Mouse (Mus musculus) embryonic stem cell, embryonic (primary cell): ENCODE data around the gene Cycs.

ENCODE experiments used
- CTCF ChIA-PET, 4 experiments: fragments of 300-600 bp in 2 of 4; fragments of 350-600 bp in 2 of 4; sonication (Branson Sonifier 250); formaldehyde crosslinking; loops; one replicate each; lab custom pipeline; 2022; ENCODE audit warnings: inconsistent platforms in 2 of 4; lab: Charles Lee
- POLR2A ChIA-PET, 4 experiments: fragments of 300-600 bp in 2 of 4; fragments of 350-600 bp in 2 of 4; sonication (Branson Sonifier 250); formaldehyde crosslinking; loops; one replicate each; lab custom pipeline; 2022; ENCODE audit warnings: antibody characterized with exemption in 4 of 4, inconsistent platforms in 1 of 4; lab: Charles Lee

Cycs gene

DNA sequence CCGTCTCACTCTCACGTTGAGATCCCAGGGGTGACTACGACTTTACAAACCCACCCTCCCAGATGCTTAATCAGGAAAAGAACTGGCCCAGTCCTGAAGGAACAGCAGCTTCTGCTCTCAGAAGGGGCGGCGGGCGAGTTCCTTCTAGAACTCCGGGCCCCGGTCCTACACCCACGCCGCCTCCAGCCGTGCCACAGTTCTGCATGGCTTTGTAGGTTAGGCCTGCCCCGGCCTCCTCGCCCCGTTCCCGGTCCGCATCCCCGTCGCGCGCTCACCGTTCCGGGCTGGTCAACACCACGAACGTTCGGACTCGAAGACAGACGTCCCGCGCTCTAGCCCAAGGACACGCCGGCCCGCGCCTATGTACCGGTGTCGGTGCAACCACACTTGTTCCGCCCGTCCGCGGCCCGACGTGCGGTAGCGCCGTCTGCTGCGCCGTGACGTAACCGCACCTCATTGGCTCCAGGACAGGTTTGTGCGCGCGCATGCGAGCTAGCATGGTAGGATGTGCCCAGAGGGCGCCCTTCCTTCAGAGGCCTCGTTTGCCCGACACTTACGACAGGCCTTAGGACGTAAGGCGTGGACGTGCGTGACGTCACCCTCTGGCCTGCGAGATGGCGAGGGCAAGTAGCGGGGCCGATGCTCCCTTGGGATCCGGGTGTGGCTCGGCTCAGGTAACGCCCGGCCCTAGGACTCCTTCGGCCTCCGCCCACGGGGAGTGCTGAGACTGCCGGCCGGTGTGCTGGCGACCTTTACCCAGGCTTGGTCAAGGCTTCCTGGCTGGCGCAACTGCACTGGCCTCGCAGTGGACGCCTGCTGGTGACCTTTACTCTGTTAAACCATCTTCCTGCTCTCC lies at the start of gene Cycs:
Cycs (minus strand) TSS at position 398 of the 856 bp plus-strand sequence.
- POLR2A ChIA-PET, result interaction anchor here in 3 of 4 experiments (0.5 to 1.8 kb wide), 24 partner anchors 8 to 1389 kb away, joined by 3 to 13 read pairs (median 3); no protein-coding TSS in a partner anchor
- CTCF ChIA-PET, result interaction anchor here in 2 of 4 experiments (0.6 to 1.7 kb wide), 7 partner anchors 9 to 272 kb away, joined by 3 to 6 read pairs (median 3); no protein-coding TSS in a partner anchor

DNA sequence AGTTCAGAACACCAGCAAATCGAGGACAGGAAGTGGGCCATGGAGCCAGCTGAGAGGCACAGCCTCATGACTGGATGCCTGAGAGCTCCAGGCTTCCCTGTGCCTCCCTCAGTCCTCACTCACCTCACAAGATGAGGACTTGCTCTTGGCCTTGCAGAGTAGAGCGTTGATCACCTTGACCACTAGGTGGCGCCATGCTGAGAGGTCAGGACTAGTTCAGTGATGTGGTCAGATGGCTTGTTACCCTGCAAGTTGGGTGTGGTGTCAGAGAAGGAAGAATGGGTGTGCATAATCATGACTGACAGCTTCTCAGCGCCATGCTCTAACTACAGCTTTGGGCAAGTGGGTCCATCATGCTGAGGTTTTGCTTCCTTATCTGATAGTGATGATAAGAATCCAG lies 35.3 kb upstream of the Cycs start:
- CTCF ChIA-PET, result interaction anchor here (0.6 to 1.2 kb wide), 7 partner anchors 8 to 299 kb away, joined by 3 to 12 read pairs (median 3); no protein-coding TSS in a partner anchor
- POLR2A ChIA-PET, result no interaction called here

DNA sequence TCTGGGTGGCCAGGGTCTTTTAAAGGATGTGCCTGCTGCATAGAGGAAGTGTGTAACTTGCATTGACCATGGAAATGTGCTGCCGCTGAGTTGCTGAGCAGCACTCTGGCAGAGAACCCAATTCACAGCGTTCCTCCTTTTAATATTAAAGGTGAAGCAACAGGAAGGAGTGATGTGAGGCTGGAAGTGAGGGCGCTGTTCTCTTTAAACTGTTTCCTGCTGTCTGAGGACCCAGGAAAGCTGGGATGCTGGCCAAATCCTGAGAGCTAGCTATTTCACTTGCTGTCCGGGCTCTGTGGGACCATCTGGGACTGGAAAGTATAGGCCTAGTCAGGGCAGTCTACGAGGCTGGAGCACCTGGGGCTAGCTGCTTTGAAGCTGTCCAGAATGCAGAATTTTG lies 32.2 kb upstream of the Cycs start:
- POLR2A ChIA-PET, result interaction anchor here in 3 of 4 experiments (0.6 to 1.5 kb wide), 4 partner anchors 32 to 263 kb away, joined by 3 to 4 read pairs (median 3); partner anchors contain the start of genes Cycs (in 2 of the 3) and Osbpl3 (in 1 of the 3)
- CTCF ChIA-PET, result interaction anchor here in 1 of 4 experiments (1.6 kb wide), 1 partner anchor 15 kb away, joined by 9 read pairs; no protein-coding TSS in a partner anchor

DNA sequence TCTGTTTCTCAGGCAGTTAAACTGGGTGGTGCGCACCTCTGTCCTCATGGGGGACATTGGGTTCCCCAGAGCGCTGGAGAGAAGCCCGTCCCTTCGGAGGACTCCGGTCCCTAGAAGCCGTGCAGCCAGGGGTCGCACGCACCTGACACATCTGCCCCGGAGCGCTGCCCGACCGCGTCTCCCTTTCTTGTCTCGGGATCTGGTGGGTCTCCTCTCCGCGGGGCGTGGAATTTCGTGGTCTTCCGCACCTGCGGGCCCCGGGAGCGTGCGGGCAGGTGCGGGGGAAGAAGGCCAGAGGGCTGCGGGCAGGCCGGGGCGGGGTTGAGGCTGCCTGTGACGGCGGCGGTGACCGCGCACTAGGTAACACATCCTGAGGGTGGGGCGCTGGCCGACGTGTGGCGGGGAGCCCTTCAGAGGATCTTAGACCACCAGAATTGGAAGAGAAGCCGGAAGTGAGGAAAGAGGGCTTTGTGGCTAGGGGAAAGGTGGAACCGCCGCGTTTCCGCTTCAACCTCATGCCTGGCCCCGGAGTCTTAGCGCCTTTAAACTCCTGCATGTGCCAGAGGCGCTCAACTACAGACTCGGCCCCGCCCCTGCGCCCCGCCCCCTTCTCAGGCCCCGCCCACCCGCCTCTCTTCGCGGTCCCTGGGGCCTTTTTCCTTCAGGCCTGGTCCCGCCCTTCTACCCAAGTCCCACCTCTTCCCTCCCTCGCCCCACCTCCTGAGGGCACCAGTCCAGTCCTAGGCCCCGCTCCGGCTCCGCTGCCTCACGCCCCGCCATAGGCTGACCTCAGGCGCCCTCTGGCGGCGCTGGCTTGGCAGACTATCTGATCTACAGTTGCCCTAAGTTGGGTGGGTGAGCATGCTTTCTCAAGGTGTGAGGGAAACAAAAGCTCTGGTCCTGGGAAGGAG lies 30.2 kb upstream of the Cycs start, which contains the start of gene 4921507P07Rik:
4921507P07Rik (minus strand) TSS at position 332 of the 911 bp plus-strand sequence.
- POLR2A ChIA-PET, result interaction anchor here in 2 of 4 experiments (0.6 to 0.7 kb wide), 2 partner anchors 75 to 930 kb away, joined by 3 to 5 read pairs; no protein-coding TSS in a partner anchor
- CTCF ChIA-PET, result interaction anchor here (0.6 to 1.6 kb wide), 9 partner anchors 8 to 291 kb away, joined by 3 to 9 read pairs (median 5); no protein-coding TSS in a partner anchor

DNA sequence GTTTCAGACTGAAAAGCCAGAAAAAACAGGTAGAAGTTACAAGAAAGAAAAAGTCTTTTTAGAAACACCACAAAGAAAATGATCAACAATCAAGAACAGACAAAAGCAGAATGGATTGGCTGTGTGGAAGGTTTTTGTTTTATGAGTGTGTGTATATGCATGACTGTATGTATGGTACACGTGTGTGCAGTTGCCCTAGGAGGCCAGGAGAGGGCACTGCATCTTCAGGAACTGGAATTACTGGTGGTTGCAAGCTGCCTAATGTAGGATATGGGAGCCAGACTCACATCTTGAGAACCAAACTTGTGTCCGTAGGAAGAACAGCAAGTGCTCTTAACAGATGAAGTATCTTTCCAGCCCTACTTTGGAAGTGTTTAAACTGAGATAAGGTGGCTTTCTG lies 28.0 kb upstream of the Cycs start:
- CTCF ChIA-PET, result interaction anchor here in 1 of 4 experiments (0.5 to 1.6 kb wide), 2 partner anchors 58 to 213 kb away, joined by 3 read pairs; no protein-coding TSS in a partner anchor

DNA sequence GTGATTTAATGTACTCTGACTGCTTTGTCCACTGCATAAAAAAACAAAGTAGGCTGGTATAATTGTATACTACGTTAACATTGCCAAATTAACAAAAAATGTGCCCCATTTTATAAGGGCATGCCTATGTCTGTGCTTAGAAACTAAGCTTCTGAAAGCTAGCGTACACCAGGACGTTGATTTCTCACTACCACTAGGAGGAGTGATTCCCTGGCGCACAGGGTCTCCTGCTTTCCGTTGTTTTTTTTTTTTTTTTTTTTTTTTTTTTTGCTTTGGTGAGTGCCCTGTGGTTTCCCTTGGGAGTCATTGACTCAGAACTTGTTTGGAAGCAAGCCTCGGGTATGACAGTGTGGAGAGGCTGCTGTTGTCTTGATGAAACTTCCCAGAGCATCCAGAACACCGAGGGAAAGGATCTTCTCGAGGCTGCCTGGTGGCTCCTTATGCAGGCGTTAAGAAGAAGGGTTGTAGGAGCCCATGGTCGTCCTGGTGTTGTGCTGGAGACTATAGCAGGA lies 27.1 kb upstream of the Cycs start:
- CTCF ChIA-PET, result interaction anchor here (0.5 to 1.6 kb wide), 15 partner anchors 8 to 784 kb away, joined by 3 to 22 read pairs (median 5); no protein-coding TSS in a partner anchor
- POLR2A ChIA-PET, result interaction anchor here in 2 of 4 experiments (0.5 to 1.6 kb wide), 3 partner anchors 15 to 1565 kb away, joined by 3 to 4 read pairs (median 3); no protein-coding TSS in a partner anchor

More for the DNA sequence above, 28.0 kb upstream of the Cycs start:
- POLR2A ChIA-PET, result interaction anchor here in 1 of 4 experiments (1.6 kb wide), 1 partner anchor 16 kb away, joined by 3 read pairs; no protein-coding TSS in a partner anchor

DNA sequence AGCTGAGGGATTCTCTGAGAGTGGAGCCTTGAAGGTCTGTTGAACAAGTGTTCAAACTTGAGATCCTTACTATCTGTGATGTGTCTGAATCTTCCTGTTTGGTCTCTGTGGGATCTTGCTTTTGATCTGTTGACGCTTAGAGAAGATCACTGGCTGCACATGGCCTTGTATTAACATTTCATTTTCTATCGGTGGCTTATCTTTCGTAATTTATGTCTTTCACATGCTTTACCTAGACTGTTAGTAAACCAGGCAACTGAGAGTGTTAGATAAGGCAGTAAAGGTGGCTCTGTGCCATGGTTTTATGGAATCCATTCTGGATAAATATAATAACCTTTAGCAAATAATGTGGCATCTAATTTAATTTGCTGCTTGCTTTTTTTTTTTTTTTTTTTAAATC lies 23.9 kb upstream of the Cycs start:
- CTCF ChIA-PET, result interaction anchor here in 1 of 4 experiments (0.6 kb wide), 1 partner anchor 9 kb away, joined by 3 read pairs; no protein-coding TSS in a partner anchor
- POLR2A ChIA-PET, result interaction anchor here in 2 of 4 experiments (0.7 kb wide), 2 partner anchors 35 to 272 kb away, joined by 3 to 6 read pairs; no protein-coding TSS in a partner anchor

DNA sequence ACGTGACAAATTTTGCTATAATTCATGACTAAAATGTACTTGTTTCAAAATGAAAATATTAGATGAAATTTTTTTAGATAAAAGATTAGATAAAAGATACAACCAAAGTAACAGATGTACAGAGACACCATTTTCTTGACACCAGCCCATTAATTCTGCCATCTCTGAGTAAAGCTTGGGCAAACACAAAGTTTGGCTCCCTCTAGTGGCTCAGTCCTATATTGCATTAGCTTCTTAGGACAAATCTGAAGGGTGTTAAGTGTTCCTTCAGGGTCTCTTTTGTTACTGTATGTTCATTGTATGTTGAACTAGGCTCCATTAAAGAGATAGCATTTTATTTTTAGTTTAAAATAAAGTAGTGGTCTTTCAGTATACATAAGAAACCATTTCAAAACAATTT lies 21.9 kb upstream of the Cycs start:
- ChIA-PET POLR2A (interaction anchor here in 2 of 4 experiments (0.6 to 1.0 kb wide), 2 partner anchors 22 to 372 kb away, joined by 4 read pairs; partner anchors contain the start of gene Cycs (in 1 of the 2)), CTCF (interaction anchor here (0.5 to 1.3 kb wide), 15 partner anchors 9 to 1210 kb away, joined by 3 to 7 read pairs (median 4); partner anchors contain the start of genes Cycs (in 2 of the 4) and Osbpl3 (in 1 of the 4))

DNA sequence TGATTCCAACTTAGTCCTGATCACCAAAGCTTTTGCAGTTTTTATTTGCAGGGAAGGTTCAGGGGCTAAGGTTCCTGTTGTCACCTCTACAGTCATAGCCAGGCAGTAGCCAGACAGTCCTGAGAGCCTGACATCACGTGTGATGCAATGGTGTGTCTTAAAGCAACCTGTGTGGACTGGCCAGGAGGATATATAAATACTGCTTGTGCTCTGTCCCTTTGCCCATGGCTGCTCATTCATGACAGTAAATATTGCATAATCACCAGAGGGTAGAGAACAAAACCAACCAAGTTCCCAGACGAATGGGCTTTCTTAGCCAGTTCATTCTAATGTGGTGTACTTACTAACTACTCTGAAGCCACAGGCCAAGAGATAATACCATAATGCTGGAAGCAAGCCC lies 21.1 kb upstream of the Cycs start:
- ChIA-PET CTCF (interaction anchor here in 1 of 4 experiments (1.3 kb wide), 1 partner anchor 10 kb away, joined by 3 read pairs; no protein-coding TSS in a partner anchor), POLR2A (no interaction called here)

DNA sequence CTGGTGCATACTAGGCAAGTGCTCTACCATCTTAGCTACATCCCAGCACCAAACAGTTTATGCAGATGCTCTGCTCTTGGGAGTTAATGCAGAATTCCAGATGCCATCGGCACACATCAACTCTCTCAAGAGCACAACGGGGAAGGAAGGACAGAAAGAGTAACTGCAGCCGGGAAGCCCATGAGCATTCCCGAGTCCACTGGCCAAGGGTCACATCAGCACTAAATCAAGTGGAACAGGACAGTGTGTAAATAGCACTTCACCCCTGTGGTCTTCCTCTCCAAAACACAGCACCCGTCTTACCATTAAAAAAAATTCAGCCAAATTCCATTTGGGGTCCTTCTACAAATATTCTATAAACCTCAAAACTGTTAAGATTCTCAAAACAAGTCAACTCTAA lies 20.0 kb upstream of the Cycs start:
- CTCF ChIA-PET, result interaction anchor here in 2 of 4 experiments (0.6 to 1.3 kb wide), 2 partner anchors 22 to 292 kb away, joined by 3 to 9 read pairs; no protein-coding TSS in a partner anchor
- POLR2A ChIA-PET, result no interaction called here

DNA sequence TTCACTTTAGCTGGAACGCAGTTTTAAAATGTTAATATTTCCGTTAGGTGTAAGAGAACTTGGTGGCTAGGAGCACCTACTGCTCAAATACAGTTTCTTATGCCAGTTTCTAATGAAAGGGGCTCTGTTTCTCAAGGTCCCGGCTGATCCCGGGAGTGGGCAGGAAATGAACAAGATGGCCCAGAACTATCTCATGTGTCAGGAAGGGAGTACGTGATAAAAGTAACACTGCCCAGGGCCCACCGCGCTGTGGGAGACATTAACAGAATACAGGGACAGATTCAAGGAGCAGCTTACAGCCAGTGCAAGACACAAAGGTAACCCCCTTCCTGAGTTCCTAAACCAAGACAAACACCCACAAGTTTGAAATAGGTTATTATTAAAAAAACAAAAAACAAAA lies 19.4 kb upstream of the Cycs start:
- ChIA-PET CTCF (interaction anchor here in 2 of 4 experiments (0.6 to 1.3 kb wide), 4 partner anchors 22 to 1629 kb away, joined by 3 to 9 read pairs (median 4); no protein-coding TSS in a partner anchor), POLR2A (no interaction called here)

DNA sequence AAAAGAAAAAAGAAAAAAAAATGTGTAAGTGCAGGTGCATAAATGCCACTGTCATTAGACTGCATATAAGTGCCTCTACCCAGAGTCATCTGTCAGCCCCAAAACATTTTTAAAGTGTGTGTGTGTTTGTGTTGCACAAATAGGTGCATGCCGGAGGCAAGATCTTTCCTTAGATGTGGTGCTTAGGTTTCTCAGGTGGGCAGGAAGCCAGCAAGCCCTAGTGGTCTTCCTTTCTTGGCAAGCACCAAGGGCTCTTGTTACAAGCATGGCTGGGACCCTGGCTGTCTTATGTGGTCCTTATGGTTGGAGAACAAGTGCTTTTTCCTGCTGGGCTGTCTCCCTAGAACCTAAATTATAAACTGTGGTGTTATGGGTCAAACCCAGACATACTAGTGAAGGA lies 5.3 kb upstream of the Cycs start:
- ChIA-PET CTCF (no interaction called here), POLR2A (no interaction called here)

DNA sequence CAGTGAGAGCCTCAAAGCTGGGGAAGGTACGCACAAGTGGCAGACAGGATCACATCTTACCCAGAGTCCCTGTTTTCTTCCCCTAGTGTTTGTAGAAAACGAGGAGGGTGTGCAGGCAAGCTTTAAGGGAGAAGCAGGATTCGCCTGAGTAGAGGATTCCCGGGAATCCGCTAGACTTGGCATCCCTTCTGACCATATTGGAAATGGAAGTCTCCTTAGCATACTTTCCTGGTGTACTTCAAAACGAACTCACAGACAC lies 588 bp upstream of the Cycs start:
- CTCF ChIA-PET, result interaction anchor here in 2 of 4 experiments (0.6 to 1.7 kb wide), 7 partner anchors 8 to 273 kb away, joined by 3 to 6 read pairs (median 3); no protein-coding TSS in a partner anchor
- POLR2A ChIA-PET, result interaction anchor here in 3 of 4 experiments (0.5 to 1.8 kb wide), 19 partner anchors 9 to 455 kb away, joined by 3 to 13 read pairs (median 3); no protein-coding TSS in a partner anchor

DNA sequence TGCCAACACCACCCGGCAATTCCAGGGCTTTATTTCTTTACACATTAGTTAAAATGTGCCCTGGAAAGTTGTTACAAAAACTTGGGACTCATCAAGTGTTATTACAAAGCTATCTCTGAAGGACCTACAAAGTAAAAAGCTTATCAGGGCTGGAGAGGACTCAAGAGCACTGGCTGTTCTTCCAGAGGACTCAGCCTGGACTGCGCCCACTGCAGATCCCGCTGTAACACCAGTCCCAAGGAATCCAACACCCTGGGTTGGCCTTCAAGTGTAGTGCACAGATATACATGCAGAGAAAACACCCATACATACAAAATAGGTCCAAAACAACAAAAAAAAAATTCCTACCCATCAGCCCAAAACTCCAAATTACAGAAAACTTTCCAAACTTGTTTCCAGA lies 2.7 kb downstream of the Cycs start:
- CTCF ChIA-PET, result no interaction called here
- POLR2A ChIA-PET, result interaction anchor here in 1 of 4 experiments (0.6 kb wide), 1 partner anchor 98 kb away, joined by 3 read pairs; no protein-coding TSS in a partner anchor

DNA sequence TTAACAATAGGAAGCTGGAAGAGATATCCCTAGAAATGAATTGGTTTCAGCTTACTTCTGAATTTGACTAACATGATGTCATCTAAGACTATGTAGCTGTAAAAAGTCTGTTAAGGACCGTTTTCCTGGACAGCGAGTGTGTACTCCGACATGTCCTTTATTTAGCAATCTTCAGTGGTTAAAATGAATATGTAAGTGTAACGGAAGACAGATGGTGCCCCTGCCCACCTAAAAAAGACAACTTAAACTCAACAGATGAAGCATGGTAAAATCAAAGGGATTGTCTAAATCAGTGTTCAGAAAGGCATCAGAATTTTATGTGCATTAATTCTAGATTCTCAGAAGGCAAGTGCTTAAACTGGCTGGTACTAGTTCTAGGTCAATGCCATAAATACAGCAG lies 3.9 kb downstream of the Cycs start:
- CTCF ChIA-PET, result interaction anchor here in 2 of 4 experiments (0.7 to 1.4 kb wide), 3 partner anchors 26 to 250 kb away, joined by 3 to 5 read pairs (median 3); no protein-coding TSS in a partner anchor
- POLR2A ChIA-PET, result interaction anchor here in 1 of 4 experiments (1.4 kb wide), 1 partner anchor 64 kb away, joined by 3 read pairs; no protein-coding TSS in a partner anchor

DNA sequence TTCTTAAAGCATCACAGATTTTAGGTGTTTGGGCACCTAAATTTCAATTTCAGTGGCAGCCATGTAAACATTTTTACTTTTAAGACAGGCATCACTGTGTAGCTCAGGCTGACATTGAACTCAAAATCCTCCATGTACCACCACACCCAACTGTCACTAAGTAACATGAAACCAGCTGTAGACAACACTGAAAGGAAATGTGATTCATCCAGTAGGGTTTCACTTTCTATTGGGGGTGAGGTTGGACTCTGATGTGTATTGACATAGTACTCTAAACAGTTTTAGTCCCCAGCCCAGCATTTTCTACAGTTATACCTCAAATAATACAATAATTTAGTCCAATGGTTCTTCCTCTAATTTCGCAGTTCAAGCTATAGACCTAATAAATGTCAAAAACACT lies 5.6 kb downstream of the Cycs start:
- ChIA-PET CTCF (no interaction called here), POLR2A (interaction anchor here in 2 of 4 experiments (0.9 to 1.4 kb wide), 2 partner anchors 62 to 248 kb away, joined by 3 read pairs; no protein-coding TSS in a partner anchor)

DNA sequence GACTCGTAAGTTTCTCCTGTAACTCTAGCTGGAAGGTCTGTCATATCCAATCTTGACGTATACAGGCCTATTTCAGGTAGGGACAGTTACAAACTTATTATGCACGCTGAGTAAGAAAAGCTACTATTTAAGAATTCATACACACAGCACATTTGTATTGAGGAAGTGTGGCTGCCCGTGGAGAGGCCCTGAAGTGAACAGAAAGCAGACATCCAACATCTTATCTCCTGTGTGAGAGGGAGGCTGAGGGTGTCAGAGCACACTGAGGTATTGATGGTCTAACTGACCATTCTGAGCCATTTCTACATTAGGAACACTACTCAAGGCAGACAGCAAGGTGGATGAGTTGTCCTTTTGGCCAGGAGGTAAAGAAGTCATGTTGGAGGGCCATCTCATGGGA lies 7.5 kb downstream of the Cycs start:
- ChIA-PET POLR2A (no interaction called here), CTCF (no interaction called here)
